Mouse (Mus musculus): ENCODE results near the gene Lrrc7.

- TF ChIP-seq POLR2A (IDR thresholded peaks at IDR 0.05; ENCODE audit: insufficient read depth, low read length), result no peak
- no peak for TF ChIP-seq CTCF (IDR thresholded peaks at IDR 0.05; ENCODE audit: low read depth, low read length)
- no peak for TF ChIP-seq EP300 (IDR thresholded peaks at IDR 0.05; ENCODE audit: insufficient read depth, low read depth, low read length)
Measured at GRCm38 (mm10) chr3:158174880-158175735, 386.9 kb downstream of the Lrrc7 start.

Measured in ES-Bruce4 (cell line).